Mouse (Mus musculus): ENCODE results near the gene Htr3a. TPM values are rescaled to one million over a fixed set of nuclear protein-coding genes. Genes with fewer than 3 reads are reported as not detected.
A peak's percentile ranks its signal among the peaks of the same experiment; 100 is the strongest.

Gene Htr3a
- 1.0 and 4.7 TPM in 2 replicates for polyA plus RNA-seq (2016; fragmentation: Nextera tagmentation; extraction: Ambion mirVana)

DNA sequence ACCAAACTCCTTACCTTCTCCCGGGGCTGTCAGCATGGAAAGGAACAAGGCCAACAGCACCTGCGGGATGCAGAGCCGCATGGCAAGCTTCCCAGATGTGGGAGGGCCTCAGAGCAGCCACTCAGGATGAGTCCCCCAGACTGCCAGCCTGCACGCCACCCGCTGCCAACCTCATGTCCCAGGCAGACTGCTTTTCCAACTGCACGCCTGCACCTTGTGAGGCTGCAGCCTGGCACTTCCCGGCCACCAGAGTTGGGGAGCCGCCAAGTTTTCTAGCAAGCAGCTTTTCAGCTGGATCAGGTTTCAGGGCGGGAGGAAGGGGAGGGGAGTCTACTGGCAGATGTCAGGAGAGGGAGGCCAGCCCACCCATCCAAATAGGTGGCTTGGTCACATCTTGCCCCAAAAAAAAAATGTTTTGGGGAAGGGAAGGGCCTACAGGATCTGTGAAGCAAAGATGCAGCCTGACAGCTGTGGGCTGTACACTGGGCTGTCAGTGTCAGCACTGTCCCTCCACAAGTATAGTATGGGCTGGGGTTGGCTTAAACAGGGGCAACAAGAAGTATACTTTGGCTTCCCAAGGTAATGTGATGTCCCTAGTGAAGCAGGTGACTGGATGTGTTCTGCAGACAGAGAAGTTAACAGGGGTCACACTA, at the start of gene Htr3a:
Htr3a (minus strand) TSS at position 215 of the 653 bp plus-strand sequence.
- DNase-seq (ENCODE audit: low spot score), result peak; percentile 69
- Histone ChIP-seq H3K27ac (replicated peaks) (peak within 1 kb of the TSS; percentile 45), H3K4me3 (peak within 1 kb of the TSS; percentile 41), H3K4me1 (peaks cover 16% of the 10 kb centered on the region), H3K9me3 (no peaks in the 10 kb centered on the region), H3K36me3 (replicated peaks) (no peaks in the 10 kb centered on the region), H3K27me3 (replicated peaks; ENCODE audit: low read depth, poor library complexity, severe bottlenecking) (peaks cover 16% of the 10 kb centered on the region)
- 3% methylated on average over 9 of the region's 9 CpGs for WGBS

- no peak for DNase-seq (ENCODE audit: low spot score)
- Histone ChIP-seq H3K4me1 (no peaks in the 10 kb centered on the region), H3K27ac (replicated peaks) (no peak overlapping the region), H3K36me3 (replicated peaks) (no peaks in the 10 kb centered on the region), H3K27me3 (replicated peaks; ENCODE audit: low read depth, poor library complexity, severe bottlenecking) (no peaks in the 10 kb centered on the region), H3K9me3 (no peaks in the 10 kb centered on the region), H3K4me3 (no peak overlapping the region)
- WGBS, result 90% methylated on average over 4 of the region's 4 CpGs
Measured at GRCm38 (mm10) chr9:48947565-48947964, 36.7 kb upstream of the Htr3a start.

GRCm38 (mm10) chr9:48942349-48942748, 31.4 kb upstream of the Htr3a start:
- Histone ChIP-seq H3K27ac (replicated peaks) (no peak overlapping the region), H3K27me3 (replicated peaks; ENCODE audit: low read depth, poor library complexity, severe bottlenecking) (no peaks in the 10 kb centered on the region), H3K4me3 (no peak overlapping the region), H3K9me3 (no peaks in the 10 kb centered on the region), H3K4me1 (no peaks in the 10 kb centered on the region), H3K36me3 (replicated peaks) (no peaks in the 10 kb centered on the region)
- DNase-seq (ENCODE audit: low spot score), result no peak
- 89% methylated on average over 1 of the region's 1 CpGs for WGBS

DNA sequence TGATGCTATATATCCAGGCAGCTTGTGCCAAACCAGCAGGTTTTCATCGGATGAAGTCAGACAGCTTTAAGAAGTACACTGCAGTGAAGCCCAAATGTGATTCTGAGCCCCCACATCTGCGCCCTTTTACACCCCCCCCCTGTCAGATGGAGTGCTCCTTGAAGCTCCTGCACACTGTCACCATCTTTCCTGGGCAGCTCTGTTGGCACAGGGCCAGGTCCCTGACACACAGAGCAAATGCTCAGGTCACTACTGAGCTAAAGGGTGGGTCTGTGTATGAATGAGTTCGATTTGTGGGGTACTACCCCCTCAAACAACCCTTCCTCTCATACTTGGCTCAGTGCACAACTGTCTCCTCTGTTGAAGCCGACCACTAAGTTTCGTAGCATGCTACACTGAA, 18.5 kb upstream of the Htr3a start:
- Histone ChIP-seq H3K9me3 (no peaks in the 10 kb centered on the region), H3K27ac (replicated peaks) (no peak overlapping the region; the same call in 1 of the 2 replicates), H3K27me3 (replicated peaks; ENCODE audit: low read depth, poor library complexity, severe bottlenecking) (peaks cover 19% of the 10 kb centered on the region), H3K4me3 (no peak overlapping the region), H3K36me3 (replicated peaks) (no peaks in the 10 kb centered on the region), H3K4me1 (0 out of 2 replicates have a peak, but pooled peaks cover 2% of the 10 kb centered on the region)
- WGBS, result 81% methylated on average over 5 of the region's 5 CpGs
- no peak for DNase-seq (ENCODE audit: low spot score)

DNA sequence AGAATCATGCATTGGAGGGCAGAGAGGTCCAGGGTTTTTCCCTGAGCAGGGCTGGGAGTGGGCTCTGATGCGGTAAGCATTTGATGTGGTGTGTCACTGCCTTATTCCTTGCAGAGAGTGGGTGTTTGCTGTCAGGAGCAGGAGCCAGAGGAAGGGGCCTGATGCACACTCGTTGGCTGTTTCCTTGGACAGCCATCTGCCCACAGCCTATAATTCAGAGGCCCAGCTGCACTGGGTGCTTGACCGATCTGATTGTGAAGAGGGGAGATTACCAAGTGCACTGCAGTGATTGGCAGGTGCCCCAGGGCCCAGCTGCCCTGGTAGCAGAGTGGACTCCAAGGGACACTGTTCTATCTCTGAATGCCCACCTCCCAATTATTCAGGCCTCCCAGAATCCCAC, 17.9 kb upstream of the Htr3a start:
- H3K4me1 ChIP-seq, result 0 out of 2 replicates have a peak, but pooled peaks cover 2% of the 10 kb centered on the region
- DNase-seq (ENCODE audit: low spot score), result no peak
- peaks cover 19% of the 10 kb centered on the region for H3K27me3 ChIP-seq (replicated peaks; ENCODE audit: low read depth, poor library complexity, severe bottlenecking)
- H3K9me3 ChIP-seq, result no peaks in the 10 kb centered on the region
- H3K36me3 ChIP-seq (replicated peaks), result no peaks in the 10 kb centered on the region
- H3K4me3 ChIP-seq, result no peak overlapping the region
- 66% methylated on average over 3 of the region's 3 CpGs for WGBS
- no peak overlapping the region for H3K27ac ChIP-seq (replicated peaks)

GRCm38 (mm10) chr9:48916011-48916788, 5.3 kb upstream of the Htr3a start:
- Histone ChIP-seq H3K4me3 (no peak overlapping the region), H3K27ac (replicated peaks) (no peak overlapping the region), H3K4me1 (peaks cover 11% of the 10 kb centered on the region), H3K9me3 (no peaks in the 10 kb centered on the region), H3K27me3 (replicated peaks; ENCODE audit: low read depth, poor library complexity, severe bottlenecking) (no peaks in the 10 kb centered on the region), H3K36me3 (replicated peaks) (no peaks in the 10 kb centered on the region)
- no peak for DNase-seq (ENCODE audit: low spot score)
- WGBS, result 71% methylated on average over 18 of the region's 18 CpGs

- H3K27ac ChIP-seq (replicated peaks), result no peak overlapping the region
- no peaks in the 10 kb centered on the region for H3K36me3 ChIP-seq (replicated peaks)
- no peaks in the 10 kb centered on the region for H3K9me3 ChIP-seq
- peaks cover 1% of the 10 kb centered on the region; the same call in 1 of the 2 replicates for H3K27me3 ChIP-seq (replicated peaks; ENCODE audit: low read depth, poor library complexity, severe bottlenecking)
- no peak for DNase-seq (ENCODE audit: low spot score)
- no peak overlapping the region for H3K4me3 ChIP-seq
- 88% methylated on average over 5 of the region's 5 CpGs for WGBS
- H3K4me1 ChIP-seq, result no peaks in the 10 kb centered on the region
Measured at GRCm38 (mm10) chr9:48904421-48904820, 6.5 kb downstream of the Htr3a start.

- H3K27me3 ChIP-seq (replicated peaks; ENCODE audit: low read depth, poor library complexity, severe bottlenecking), result no peaks in the 10 kb centered on the region
- H3K36me3 ChIP-seq (replicated peaks), result no peaks in the 10 kb centered on the region
- no peak overlapping the region for H3K4me3 ChIP-seq
- WGBS, result 76% methylated on average over 2 of the region's 2 CpGs
- DNase-seq (ENCODE audit: low spot score), result no peak
- no peaks in the 10 kb centered on the region for H3K9me3 ChIP-seq
- H3K27ac ChIP-seq (replicated peaks), result no peak overlapping the region
- no peaks in the 10 kb centered on the region for H3K4me1 ChIP-seq
Measured at GRCm38 (mm10) chr9:48903766-48904165, 7.1 kb downstream of the Htr3a start.

DNA sequence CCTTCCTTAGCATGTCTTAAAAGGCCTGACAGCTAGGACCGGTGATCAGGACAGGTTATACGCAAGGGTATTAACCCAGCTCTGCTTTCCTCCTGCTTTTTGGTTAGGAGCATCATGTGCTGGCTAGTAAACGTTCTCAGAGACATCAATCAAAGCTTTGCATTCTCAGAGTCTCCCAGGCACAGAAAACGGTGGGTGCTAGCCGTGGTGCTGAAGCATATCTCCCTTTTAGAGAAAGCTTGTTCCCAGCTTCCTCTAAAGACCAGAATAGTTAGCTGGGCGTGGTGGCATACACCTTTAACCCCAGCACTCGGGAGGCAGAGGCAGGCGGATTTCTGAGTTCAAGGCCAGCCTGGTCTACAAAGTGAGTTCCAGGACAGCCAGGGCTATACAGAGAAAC, 12.3 kb downstream of the Htr3a start:
- no peak overlapping the region for H3K4me3 ChIP-seq
- DNase-seq (ENCODE audit: low spot score), result peak; percentile 77
- WGBS, result 29% methylated on average over 8 of the region's 8 CpGs
- H3K9me3 ChIP-seq, result no peaks in the 10 kb centered on the region
- H3K4me1 ChIP-seq, result peaks cover 20% of the 10 kb centered on the region
- peaks cover 38% of the 10 kb centered on the region for H3K27me3 ChIP-seq (replicated peaks; ENCODE audit: low read depth, poor library complexity, severe bottlenecking)
- no peaks in the 10 kb centered on the region for H3K36me3 ChIP-seq (replicated peaks)
- H3K27ac ChIP-seq (replicated peaks), result no peak overlapping the region

DNA sequence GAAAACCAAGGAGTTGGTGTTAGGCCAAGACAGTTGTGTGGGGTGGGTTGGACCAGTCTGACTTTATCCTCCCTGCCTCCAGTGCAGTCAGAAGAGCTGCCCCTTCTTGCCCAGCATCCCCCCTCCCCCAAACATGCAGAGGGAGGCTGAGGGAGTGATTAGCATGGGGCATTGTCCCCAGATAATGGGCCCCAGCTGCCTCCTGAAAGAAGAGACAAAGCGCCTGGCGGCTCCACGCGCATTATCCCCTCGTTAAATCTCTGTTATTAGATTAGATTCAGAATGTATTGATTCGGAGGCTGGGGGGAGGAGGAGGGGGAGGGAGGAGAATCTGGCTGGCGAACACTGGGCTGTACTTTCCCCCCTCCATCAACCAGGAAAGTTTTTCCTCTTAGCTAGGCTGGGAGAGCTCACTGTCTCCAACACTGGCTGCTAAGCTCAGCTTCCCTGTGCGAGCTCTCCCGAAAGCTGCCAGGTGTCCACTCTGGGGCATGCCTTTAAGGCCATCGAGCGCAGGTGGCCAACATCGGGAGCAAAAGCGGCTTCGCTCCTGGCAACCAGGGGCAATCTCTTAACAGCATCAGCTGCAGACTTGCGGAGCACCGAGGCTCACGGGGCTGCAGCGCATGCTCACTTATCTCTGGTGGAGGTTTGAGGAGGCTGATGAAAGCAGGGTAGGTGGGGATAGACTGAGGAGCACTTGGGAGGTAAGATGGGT, 14.9 kb downstream of the Htr3a start:
- Histone ChIP-seq H3K27me3 (replicated peaks; ENCODE audit: low read depth, poor library complexity, severe bottlenecking) (peaks cover 38% of the 10 kb centered on the region), H3K4me1 (peaks cover 20% of the 10 kb centered on the region), H3K36me3 (replicated peaks) (no peaks in the 10 kb centered on the region), H3K4me3 (peak overlapping the region; percentile 45), H3K27ac (replicated peaks) (peak overlapping the region; percentile 74), H3K9me3 (no peaks in the 10 kb centered on the region)
- DNase-seq (ENCODE audit: low spot score), result peak; percentile 75
- WGBS, result 6% methylated on average over 18 of the region's 18 CpGs

DNA sequence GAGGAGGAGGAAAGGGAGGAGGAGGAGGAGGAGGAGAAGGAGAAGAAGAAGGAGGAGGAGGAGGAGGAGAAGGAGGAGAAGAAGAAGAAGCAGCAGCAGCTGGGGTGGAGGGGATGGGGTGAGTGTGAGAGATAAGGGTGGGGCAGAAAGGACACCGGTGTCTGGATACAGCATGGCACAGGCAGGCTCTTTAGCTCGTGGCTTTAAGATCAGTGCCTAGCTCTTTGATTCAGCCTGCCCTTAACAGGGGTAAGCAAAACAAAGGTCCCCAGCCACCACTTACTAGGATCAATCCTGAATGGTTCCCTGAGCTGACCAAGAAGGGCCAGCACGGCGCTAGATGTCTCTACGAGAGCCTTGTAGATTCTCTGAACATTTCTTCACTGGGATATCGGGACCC, 16.1 kb downstream of the Htr3a start:
- no peak overlapping the region for H3K4me3 ChIP-seq
- no peak for DNase-seq (ENCODE audit: low spot score)
- H3K9me3 ChIP-seq, result no peaks in the 10 kb centered on the region
- no peaks in the 10 kb centered on the region for H3K36me3 ChIP-seq (replicated peaks)
- H3K4me1 ChIP-seq, result peaks cover 20% of the 10 kb centered on the region
- WGBS, result 62% methylated on average over 6 of the region's 6 CpGs
- H3K27me3 ChIP-seq (replicated peaks; ENCODE audit: low read depth, poor library complexity, severe bottlenecking), result peaks cover 38% of the 10 kb centered on the region
- no peak overlapping the region for H3K27ac ChIP-seq (replicated peaks)

DNA sequence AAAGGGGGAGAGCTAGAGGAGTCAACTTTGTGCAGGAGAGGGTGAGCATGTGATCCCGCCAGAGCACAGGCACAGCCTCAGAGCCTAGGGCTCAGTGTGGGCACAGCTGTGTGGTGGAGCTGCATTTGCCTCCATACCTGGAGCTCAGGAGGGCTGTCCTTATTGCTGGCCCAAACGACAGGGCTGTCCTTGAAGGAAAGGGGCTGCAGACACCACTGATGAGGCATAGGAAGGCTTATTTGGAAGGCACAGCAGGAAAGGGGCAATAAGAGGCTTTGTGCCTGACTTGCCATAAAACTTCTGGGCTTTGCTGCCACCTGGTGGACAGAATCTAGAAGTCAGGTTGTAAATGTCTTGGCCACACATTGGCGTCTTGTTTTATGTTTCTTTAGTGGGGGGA, 16.9 kb downstream of the Htr3a start:
- no peak overlapping the region for H3K4me3 ChIP-seq
- H3K4me1 ChIP-seq, result peaks cover 20% of the 10 kb centered on the region
- H3K9me3 ChIP-seq, result no peaks in the 10 kb centered on the region
- DNase-seq (ENCODE audit: low spot score), result peak; percentile 83
- WGBS, result 28% methylated on average over 3 of the region's 3 CpGs
- H3K27me3 ChIP-seq (replicated peaks; ENCODE audit: low read depth, poor library complexity, severe bottlenecking), result peaks cover 38% of the 10 kb centered on the region
- H3K36me3 ChIP-seq (replicated peaks), result no peaks in the 10 kb centered on the region
- H3K27ac ChIP-seq (replicated peaks), result no peak overlapping the region

Measured in embryonic facial prominence, embryonic 10.5 days (tissue).